Mouse (Mus musculus): Measurements from ENCODE around the gene Apeh.

The Apeh gene

DNA sequence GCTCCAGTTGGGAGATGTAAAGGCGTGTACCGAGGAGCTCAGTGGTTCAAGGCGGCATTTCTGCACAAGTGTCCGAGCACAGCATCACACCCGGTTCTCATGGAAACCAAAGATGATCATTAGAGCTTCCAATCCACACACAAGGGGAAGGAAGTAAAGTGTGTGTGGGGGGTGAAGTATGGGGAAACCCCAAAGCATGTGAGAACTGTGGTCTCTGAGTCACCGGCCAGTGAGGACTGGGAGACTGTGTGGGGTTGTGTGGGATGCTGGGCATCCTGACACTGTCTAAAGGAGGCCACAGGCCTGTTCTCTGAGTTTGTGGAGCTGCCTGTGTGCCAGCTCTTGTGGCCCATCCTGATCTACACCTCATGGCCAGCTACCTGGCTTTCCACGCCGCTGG, 26.3 kb upstream of the Apeh start:
- DNase-seq (ENCODE audit: inconsistent ontology term), result peak; percentile 67

DNA sequence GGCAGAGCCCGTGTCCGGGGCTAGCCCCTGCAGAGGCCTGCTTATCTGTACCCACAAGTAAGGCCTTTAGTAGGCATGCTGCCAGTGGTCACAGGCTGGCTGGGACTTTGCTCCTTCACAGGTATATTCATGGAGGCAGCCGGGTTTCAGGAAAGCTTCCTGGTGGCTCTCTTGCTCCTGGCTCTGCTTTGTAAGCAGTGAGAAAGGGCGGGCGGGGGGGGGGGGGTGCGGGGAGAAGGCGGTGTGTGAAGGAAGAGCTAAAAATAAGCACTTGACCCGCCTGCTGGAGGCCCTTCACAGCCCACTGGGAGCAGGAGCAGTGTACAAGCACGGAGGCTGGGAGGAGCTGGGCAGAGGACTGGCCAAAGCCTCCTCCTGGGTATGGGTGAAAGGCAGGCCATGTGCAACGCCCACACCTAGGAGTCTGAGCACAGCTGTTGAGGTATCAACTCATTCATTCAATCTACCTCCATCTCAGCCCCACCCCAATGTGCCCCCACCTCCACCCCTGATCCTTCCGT, 25.5 kb upstream of the Apeh start:
- DNase-seq (ENCODE audit: inconsistent ontology term), result no peak

DNA sequence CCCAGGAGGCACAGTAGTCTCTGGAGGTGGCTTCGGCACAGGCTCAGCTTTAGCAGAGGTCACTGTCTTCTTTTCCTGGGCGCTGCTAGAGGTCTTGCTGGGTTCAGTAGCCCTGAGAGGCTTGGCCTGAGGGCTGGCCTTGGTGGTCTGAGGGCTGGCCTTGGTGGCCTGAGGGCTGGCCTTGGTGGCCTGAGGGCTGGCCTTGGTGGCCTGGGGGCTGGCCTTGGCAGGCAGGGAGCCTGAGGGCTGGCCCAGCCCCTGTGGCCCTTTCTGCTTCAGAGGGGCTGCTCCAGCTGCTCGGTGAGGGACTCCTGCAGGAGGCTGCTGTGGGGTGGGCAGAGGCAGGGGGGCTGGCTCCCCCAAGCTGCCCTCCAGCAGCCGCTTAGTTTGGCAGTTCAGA, 22.7 kb upstream of the Apeh start:
- DNase-seq (ENCODE audit: inconsistent ontology term), result no peak

DNA sequence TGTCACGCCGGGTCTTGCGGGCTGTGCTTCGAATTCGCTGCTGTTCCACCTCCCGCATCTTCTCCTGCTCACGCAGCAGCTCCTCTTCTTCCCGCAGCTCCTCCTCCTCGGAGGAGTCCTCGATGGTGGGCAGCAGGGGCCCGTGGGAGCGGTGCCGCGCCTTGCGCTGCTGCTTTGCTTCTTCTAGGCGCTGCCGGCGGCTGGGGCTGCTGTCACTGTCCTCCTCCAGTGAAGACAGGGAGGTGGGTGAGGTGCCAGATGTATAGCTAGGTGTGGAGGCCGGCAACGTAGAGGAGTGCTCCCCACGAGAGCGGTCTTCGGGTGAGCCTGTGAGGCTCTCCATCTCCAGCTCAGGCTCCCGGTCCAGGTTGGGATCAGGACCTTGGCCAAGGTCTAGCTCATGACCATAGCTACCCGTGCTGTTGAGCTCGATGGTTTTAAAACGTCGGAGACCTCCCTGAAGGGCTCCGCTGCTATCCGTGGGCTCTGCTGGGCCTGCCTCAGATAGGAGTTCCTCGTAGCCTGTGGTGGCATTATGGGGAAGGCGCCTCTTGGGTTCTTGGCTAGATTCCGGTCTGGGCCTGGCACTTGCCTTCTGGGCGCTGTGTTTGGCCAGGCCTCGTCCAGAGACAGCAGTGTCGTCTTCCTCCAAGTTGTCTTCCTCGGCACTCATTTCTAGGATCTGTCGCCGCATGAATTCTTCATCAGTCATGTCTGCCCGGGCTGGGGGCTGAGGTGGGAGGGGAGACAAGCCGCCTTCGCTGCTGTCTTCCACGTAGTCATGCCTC, 21.1 kb upstream of the Apeh start:
- DNase-seq (ENCODE audit: inconsistent ontology term), result no peak

DNA sequence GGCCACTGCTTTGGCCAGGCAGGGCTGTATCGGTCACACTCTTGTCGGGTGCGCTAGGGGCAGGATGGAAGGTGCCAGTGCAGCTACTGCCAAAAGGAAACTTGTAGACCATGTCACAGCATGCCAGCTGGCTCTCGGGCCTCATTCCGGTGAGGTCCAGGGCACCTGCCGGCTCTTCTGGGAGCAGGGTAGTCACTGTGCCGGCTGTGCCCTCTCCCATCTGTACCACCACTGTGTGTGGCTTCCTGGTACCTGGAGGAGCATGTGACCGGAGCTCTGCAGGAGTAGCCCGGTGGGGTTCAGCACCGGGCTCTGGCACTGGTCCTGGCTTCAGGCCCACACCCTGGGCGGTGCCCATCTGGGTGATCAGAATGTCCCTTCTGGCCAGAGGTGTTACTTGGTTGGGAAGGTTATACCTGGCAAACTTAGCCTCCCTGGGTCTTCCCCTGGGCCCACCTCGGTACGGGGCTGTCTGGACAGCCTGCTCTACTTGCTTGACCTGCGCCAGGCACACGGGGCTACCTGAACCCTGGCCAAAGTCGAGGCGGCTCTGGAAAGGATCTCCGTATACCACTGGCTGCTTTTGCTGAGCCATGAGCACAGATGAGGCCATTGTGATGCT, 18.4 kb upstream of the Apeh start:
- no peak for DNase-seq (ENCODE audit: inconsistent ontology term)

DNA sequence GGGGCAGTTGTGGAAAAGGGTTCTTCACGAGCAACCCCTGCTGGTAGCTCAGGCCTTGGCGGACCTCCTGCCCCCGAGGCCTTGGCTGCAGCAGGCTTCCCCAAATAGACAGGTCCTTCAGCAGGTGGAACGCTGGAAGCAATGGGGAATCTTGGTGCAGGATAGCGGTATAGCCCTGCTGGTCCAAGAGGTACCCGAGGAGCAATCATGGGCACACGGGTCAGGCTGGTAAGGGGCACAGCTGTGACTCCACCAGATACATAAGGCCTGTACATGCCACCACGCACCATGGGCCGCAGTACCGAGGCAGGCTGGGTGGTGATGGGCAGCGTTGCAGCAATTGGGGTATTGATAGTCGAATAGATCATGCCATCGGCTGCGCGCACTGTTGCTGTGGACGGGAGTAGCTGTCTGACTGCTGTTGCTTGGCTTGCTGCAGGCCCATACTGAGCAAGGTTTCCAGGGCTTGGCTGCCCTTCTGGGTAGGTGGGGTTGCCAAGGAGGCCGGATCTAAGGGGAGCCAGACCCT, 17.3 kb upstream of the Apeh start:
- no peak for DNase-seq (ENCODE audit: inconsistent ontology term)

DNA sequence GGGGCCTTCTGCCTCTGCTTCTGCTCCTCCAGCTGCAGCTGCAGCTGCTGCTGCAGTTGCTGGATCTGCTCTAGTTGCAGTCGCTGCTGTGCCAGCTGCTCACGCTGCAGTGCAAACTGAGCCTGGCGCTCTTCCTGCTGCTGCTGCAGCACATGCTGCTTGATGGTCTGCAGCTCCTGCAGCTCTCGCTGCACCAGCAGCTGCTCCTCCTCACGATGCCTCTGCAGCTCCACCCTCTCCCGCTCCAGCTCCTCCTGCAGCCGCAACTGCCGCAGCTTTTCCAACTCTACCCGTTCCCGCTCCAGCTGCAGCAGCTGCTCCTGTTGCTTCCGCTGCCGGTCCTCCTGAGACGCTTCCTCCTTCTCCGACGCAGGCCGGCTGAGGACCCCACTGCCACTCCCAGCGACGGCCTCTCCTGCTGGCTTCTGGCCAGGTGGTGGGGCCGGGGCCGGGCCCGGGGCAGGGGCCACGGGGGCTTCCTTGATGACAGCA, 16.7 kb upstream of the Apeh start:
- DNase-seq (ENCODE audit: inconsistent ontology term), result no peak

DNA sequence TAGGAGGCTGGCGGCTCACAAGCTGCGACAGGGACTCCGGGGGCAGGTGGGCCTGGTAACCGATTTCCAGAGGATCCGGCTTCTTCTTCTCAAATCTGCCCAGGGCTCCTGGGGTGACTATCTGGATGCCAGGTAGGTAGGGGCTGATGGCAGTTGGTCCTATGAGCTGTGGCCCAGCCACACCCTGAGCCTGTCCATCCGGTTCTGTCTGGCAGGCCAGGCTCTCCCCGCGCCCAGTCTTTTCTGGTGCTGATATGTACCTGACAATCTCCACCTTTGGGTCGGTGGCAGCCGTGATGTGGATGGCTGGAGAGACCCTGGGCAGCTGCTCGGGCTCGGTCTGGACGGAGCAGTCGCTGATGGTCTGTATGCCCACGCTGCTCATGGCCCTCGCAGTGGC, 15.8 kb upstream of the Apeh start:
- no peak for DNase-seq (ENCODE audit: inconsistent ontology term)

DNA sequence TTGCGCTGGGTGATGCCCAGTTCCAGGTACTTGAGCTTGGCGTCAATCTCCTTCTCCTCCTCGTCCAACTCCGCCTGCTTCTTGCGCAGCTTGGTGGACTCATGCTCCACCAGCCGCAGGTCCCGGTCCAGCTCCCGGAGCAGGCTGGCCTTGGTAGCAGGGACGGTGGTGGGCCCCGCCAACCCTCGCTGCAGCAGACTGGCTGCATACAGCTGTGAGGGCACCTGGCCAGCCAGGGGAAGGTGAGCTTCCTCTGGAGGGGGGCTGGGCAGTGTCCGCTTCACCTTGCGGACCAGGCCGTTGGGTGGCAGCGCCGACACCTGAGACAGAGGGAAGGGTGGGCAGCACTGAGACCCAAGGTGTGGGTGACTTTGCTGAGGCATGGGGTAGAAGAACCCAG, 13.5 kb upstream of the Apeh start:
- DNase-seq (ENCODE audit: inconsistent ontology term), result no peak

DNA sequence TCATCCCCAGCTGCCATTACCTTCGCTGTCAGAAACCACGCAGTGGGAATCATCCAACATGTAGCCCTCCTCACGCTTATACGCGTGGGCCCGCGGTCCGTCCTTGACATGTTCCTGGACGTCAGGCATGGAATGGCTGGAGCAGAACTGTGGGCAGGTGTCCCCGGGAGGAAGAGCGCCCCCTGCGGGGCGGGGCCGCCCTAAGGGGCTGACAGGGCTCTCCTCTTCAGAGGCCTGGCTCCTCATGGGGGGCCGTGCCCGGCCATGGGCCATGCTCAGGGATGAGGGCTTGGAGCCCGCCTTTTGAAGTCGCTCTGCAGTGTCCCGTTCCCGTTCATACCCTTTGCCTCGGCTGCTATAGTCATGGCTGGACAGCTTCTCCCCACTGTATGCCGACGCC, 11.7 kb upstream of the Apeh start:
- no peak for DNase-seq (ENCODE audit: inconsistent ontology term)

DNA sequence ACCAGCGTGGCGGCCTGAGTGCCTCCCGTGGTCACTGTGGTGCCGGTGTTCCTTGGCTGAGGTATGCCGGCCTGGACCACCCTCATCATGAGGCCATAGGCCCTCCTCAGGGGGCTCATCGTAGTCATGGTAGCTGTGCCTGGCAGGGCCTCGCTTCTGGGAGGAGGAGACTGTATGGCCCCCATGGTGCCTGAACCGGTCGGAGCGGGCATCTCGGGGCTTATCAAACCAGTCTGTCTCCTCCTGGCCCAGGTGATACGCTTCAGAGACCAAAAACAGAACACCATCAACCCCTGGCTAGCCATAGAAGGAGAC, 11.1 kb upstream of the Apeh start:
- DNase-seq (ENCODE audit: inconsistent ontology term), result no peak

DNA sequence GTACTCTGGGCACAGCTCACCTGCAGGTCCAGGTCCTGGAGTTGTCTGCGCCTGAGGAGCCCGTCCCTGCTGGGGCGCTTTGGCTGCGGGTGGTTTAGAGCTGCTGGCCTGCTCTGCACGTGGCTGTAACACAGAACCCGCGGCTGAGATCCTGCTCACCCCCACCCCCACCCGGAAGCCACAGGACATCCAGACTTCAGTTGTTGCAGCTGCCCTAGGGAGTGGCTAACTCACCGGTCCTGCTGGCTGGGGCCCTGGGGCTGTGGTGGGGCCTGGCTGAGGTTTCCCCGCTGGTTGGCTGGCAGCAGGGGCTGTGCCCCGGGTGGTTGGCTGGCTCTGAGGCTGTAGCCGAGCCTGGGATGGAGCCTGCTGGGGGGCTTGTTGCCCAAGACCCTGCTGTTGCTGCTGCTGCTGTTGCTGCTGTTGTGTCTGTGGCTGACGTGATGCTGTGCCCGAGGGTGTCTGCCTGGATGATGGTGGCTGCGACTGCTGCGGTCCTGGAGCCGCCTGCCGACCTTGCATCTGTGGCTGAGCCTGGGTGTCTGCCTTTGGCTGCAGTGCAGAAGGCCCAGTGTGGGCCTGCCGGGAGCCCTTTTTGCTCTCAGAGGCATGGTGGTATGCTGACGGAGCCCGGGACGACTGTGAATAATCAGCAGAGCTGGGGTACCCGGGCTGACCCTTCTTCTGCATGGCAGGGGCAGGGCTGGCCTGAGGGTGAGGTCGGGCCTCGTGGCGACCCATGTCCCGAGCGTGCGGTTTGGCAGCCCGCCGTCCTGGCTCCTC, 10.6 kb upstream of the Apeh start:
- DNase-seq (ENCODE audit: inconsistent ontology term), result peak; percentile 50

DNA sequence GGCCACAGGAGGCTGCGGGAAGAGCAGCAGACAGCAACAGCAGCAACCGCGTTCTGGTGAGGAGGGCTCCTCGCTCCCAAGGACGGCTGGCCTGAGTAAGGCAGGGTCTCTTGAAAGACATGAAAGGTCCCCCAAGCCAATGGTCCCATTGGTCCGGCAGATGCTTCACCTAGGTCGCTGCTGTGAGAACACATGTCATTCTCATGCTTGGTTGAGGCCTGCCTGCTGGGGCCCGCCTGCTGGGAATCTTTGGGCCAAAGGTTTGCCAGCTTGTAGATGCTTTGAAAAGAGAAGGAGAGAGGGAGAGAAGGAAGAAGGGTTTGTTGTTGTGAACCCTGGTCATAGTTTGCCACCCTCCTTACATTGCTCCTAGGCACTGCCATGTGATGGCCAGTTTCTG, 5.2 kb upstream of the Apeh start:
- DNase-seq (ENCODE audit: inconsistent ontology term), result no peak

DNA sequence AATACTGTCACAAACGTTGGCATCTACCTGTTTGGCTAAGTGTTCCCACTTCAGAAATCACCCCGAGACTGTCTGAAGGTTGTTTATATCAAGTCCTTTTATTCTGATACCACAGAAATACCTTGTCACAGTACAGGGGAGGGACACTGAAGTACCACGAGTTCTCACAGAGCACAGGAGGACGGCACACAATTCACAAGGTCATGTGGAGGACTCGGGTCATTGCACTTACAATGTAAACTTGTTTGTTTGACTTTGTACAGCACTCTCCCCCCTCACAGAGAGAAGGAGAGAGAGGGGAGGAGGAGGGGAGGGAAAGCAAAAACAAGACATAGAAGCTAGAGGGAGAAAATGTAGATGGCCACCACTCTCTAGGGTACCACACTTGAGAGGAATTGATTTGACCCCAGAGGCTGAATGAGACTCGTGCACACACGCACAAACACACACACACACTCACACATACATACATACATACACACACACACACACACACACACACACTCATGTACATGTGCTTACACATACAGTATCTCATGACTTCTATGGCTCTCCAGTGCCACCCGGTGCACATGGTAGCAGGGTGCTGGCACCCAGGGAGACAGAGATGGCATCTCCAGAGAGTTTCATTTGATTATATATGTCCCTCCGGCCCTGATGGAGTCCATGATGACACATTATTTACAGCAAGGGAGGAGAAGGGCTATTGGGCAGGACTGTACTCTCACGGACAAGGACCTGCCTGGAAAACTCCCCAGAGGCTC, 1.7 kb upstream of the Apeh start:
- DNase-seq (ENCODE audit: inconsistent ontology term), result no peak

DNA sequence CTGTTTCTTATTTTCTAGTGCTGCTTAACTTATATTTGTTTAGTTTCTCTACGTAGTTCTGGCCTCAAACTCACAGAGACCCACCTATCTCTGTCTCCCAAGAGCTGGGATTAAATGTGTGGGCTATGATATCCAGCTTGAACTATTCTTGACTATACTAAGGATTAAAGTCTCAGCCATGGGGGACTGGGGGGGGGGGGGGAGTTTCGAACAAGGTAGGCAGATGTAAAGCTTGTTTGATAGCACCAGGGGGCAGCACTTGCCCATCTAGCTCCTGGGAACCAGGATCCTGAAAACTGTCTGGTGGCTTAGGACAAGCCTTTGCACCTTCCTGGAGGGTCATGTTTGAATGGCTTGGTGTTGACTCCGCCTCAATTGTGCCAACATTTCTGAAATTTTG, 1.1 kb upstream of the Apeh start:
- DNase-seq (ENCODE audit: inconsistent ontology term), result peak; percentile 73

DNA sequence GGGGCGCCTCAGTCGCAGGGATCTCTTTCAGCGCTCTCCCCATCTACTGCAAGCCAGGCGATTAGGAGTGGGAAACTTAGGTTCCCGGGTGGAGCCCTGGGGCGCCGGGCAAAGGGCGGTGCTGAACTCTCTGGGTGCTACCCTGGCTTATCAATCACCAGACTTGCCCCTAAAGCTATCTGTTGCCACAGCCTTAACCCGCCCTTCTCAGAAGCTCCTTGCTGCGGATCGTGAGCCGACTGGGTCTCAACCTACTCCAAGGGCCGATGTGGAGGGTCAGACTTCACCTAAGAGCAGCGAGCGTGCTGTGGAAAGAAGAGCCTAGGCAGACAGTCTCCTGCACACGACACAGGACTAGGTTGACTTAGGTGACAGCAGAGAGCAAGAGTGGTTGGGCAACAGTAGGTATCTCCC, 599 bp upstream of the Apeh start:
- DNase-seq (ENCODE audit: inconsistent ontology term), result peak; percentile 55

DNA sequence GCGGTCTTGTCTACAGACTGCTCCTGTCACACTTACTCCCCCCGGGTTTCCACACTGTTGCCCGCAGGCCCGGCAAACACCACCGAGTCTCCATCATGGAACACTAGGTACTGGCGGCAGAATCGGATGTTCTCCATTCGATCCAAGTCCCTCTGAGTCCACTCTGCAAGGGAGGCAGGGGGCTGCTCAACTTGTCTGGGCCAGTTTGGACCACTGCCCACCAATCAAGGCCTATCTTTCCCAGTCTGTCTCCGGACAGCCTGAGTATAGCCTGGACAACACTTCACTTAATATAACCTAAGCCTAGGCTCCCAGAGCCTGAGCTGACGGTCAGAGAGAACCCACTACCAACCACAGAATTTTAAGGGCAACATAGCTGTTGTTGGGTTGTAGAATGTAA, 820 bp downstream of the Apeh start:
- no peak for DNase-seq (ENCODE audit: inconsistent ontology term)

DNA sequence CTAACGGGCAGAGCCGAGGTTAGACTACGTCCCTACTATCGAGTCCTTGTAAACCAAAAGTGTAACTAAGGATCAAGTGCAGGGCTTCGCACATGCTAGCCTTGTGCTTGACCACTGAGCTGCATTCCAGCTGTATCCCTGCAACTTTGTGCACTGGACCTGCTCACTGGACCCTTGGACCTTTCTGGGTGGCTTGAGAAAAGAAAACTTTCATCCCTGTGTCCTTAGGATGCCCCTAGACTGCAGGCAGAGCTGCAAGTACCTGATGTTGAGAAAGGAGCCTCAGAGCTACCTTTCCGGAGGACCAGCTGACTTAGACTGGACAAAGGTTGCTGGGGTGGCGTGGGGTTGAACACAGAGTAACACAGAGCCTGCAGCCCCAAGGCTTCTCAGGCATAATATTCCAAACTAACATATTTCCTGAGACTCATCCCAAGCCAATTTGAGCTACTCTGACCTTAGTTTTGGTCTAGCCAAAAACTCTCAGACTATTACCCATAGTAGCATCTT, 3.7 kb downstream of the Apeh start:
- DNase-seq (ENCODE audit: inconsistent ontology term), result no peak

DNA sequence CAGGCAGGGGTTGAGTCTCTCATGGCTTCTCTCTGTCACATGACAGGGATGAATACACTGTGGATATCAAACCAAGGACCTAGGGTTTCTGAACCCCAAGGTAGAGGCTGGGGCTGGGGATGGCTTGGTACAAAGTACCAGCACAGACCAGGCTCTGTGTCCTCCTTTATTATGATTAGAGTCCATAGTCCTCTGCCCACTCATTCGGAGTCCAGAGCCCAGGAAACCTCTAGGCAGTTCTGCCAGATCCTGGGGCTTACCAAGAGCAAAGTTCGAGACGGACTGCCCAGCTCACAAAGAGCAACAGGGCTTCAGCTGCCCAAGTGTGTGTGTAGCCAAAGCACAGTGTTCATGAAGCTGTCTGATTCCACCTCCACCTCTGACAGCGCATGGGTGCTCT, 9.1 kb downstream of the Apeh start:
- DNase-seq (ENCODE audit: inconsistent ontology term), result no peak

DNA sequence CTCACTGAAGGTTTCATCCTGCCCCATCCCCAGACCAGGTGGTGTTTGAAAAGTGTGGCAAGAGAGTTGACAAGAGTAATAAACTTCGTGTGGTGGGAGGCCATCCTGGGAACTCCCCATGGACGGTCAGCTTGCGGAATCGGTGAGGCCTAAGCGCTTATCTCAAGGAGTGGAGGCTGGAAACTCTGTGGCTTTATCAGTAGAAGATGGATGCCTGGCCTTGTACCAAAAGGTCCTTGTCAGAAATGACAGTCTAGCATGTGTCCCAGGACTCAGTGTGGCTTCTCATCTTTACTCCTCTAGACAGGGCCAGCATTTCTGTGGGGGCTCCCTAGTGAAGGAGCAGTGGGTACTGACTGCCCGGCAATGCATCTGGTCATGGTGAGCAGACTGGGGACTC, 10.8 kb downstream of the Apeh start:
- DNase-seq (ENCODE audit: inconsistent ontology term), result no peak

DNA sequence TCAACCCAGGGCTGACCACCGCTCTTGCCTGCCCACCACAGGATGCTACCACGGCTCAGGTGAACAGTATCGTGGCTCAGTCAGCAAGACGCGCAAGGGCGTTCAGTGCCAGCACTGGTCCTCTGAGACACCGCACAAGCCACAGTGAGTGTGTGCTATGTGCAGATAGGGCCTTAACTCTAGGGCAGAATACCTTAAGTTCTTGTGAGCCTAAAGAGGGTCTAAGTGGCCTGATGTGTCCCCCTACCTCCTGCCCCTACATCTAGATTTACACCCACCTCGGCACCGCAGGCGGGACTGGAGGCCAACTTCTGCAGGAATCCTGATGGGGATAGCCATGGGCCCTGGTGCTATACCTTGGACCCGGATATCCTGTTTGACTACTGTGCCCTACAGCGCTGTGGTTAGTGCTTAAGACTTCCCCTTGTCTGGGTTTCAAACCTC, 11.4 kb downstream of the Apeh start, which contains the start of gene Rnf123:
Rnf123 (minus strand) TSS at position 359 of the 444 bp plus-strand sequence.
- DNase-seq (ENCODE audit: inconsistent ontology term), result no peak

Data from Muller cell, postnatal 12 days (primary cell).